Mouse (Mus musculus) lung, embryonic 15.5 days (tissue): ENCODE measurements around the gene Olfr382. TPM values are rescaled to one million over a fixed set of nuclear protein-coding genes. Genes with fewer than 3 reads are reported as not detected.
"Not testable (repeated sequence)": the region's sequence is repeated elsewhere in the genome, so short reads cannot be mapped to it uniquely, and the experiment has no call there.

Source experiments
- ATAC-seq: fragments of 200-750 bp; cut with Nextera tagmentation; 2 replicates; pipeline ENCODE4 v1.8.0; 2017; ENCODE audit warnings: moderate number of reproducible peaks, borderline replicate concordance; ENCODE audit not compliant: low FRiP score, low TSS enrichment; ENCODE audit errors: extremely low read depth
- H3K27ac ChIP-seq: fragments of 300-500 bp; sonication (generic); 2 replicates; pipeline ENCODE4 v1.5.1; 2015; ENCODE audit warnings: moderate library complexity, mild to moderate bottlenecking, inconsistent platforms
- H3K27me3 ChIP-seq: fragments of 300-500 bp; sonication (generic); 2 replicates; pipeline ENCODE4 v1.6.1; 2015; ENCODE audit warnings: inconsistent platforms
- H3K36me3 ChIP-seq: fragments of 300-500 bp; sonication (generic); 2 replicates; pipeline ENCODE4 v1.6.1; 2015; ENCODE audit warnings: inconsistent platforms
- H3K4me1 ChIP-seq: fragments of 300-500 bp; sonication (generic); 2 replicates; pipeline ENCODE4 v1.6.1; 2015; ENCODE audit warnings: inconsistent platforms
- H3K4me2 ChIP-seq: fragments of 300-500 bp; sonication (generic); 2 replicates; pipeline ENCODE4 v1.6.1; 2015; ENCODE audit warnings: inconsistent platforms, mild to moderate bottlenecking, moderate library complexity
- H3K4me3 ChIP-seq: fragments of 300-500 bp; sonication (generic); 2 replicates; pipeline ENCODE4 v1.5.1; 2015; ENCODE audit warnings: mild to moderate bottlenecking, inconsistent platforms
- H3K9ac ChIP-seq: fragments of 300-500 bp; sonication (generic); 2 replicates; pipeline ENCODE4 v1.6.1; 2015; ENCODE audit warnings: inconsistent platforms
- H3K9me3 ChIP-seq: fragments of 300-500 bp; sonication (generic); 2 replicates; pipeline ENCODE4 v1.6.1; 2016; ENCODE audit warnings: inconsistent platforms
- WGBS: fragments of 180-500 bp; shearing (Covaris S2); methylation state at CpG from one replicate; pipeline ENCODE4 v1.1.7; 2015; 5-methylcytosine and 5-hydroxymethylcytosine counted together
- polyA plus RNA-seq: library from polyadenylated mRNA; unstranded; fragments of >200 nt; fragmentation: Nextera tagmentation; extraction: Ambion mirVana; gene quantifications from 2 replicates; pipeline ENCODE4 v1.2.1, GENCODE M21; 2015

The Olfr382 gene
- polyA plus RNA-seq: not detected in 2 replicates

GRCm38 (mm10) chr11:73517097-73517496, at the start of gene Olfr382:
TSS of gene Olfr382 (minus strand) at chr11:73517197.
- no peak for ATAC-seq
- no peaks in the 10 kb centered on the region for H3K36me3 ChIP-seq
- H3K27me3 ChIP-seq: no peaks in the 10 kb centered on the region
- no peaks in the 10 kb centered on the region for H3K9me3 ChIP-seq
- no peak within 1 kb of the TSS for H3K4me3 ChIP-seq
- no peak within 1 kb of the TSS for H3K4me2 ChIP-seq
- H3K27ac ChIP-seq: no peak within 1 kb of the TSS
- H3K4me1 ChIP-seq: no peaks in the 10 kb centered on the region
- H3K9ac ChIP-seq: no peak within 1 kb of the TSS

GRCm38 (mm10) chr11:73528971-73529370, 12.0 kb upstream of the Olfr382 start:
- not testable (repeated sequence) for H3K9me3 ChIP-seq, H3K9ac ChIP-seq, H3K4me1 ChIP-seq, H3K36me3 ChIP-seq, ATAC-seq, H3K4me2 ChIP-seq, H3K27me3 ChIP-seq, H3K27ac ChIP-seq, H3K4me3 ChIP-seq
- 67% methylated on average over 1 of the region's 1 CpGs for WGBS

- no peak for ATAC-seq
- H3K9ac ChIP-seq: no peak within 1 kb of the TSS
Measured at GRCm38 (mm10) chr11:73491503-73491902, 25.5 kb downstream of the Olfr382 start, which contains the start of gene Olfr381. TSS of gene Olfr381 (minus strand) at chr11:73491603.

More at GRCm38 (mm10) chr11:73491503-73491902, 25.5 kb downstream of the Olfr382 start, which contains the start of gene Olfr381:
- Histone ChIP-seq H3K4me3 (no peak within 1 kb of the TSS), H3K27me3 (no peaks in the 10 kb centered on the region), H3K36me3 (no peaks in the 10 kb centered on the region), H3K4me1 (no peaks in the 10 kb centered on the region), H3K9me3 (no peaks in the 10 kb centered on the region), H3K4me2 (no peak within 1 kb of the TSS), H3K27ac (no peak within 1 kb of the TSS)

Other genes starting within 250 kb of the Olfr382 start
- gene Trpv3, start 249.8 kb downstream of the Olfr382 start, polyA plus RNA-seq: 0.03 and 0.10 TPM in 2 replicates
- 1.3 and 1.4 TPM in 2 replicates for gene Aspa, start 187.6 kb downstream of the Olfr382 start, polyA plus RNA-seq
- gene Gm49340, start 187.5 kb downstream of the Olfr382 start, polyA plus RNA-seq: 0.05 TPM in 1 of 2 replicates, not detected in the other
- not detected in 2 replicates for gene Spata22, start 187.5 kb downstream of the Olfr382 start, polyA plus RNA-seq
- gene Olfr20, start 166.4 kb downstream of the Olfr382 start, polyA plus RNA-seq: not detected in 2 replicates
- not detected in 2 replicates for gene Olfr376, start 146.0 kb downstream of the Olfr382 start, polyA plus RNA-seq
- gene Olfr1, start 117.6 kb downstream of the Olfr382 start, polyA plus RNA-seq: not detected in 2 replicates
- not detected in 2 replicates for gene Olfr378, start 88.7 kb downstream of the Olfr382 start, polyA plus RNA-seq
- not detected in 2 replicates for gene Olfr380, start 59.7 kb downstream of the Olfr382 start, polyA plus RNA-seq
- not detected in 2 replicates for gene Olfr381, start 25.6 kb downstream of the Olfr382 start, polyA plus RNA-seq
- not detected in 2 replicates for gene Olfr385, start 75.8 kb upstream of the Olfr382 start, polyA plus RNA-seq
- gene Olfr384, start 81.4 kb upstream of the Olfr382 start, polyA plus RNA-seq: not detected in 2 replicates
- gene Zfp735, start 171.6 kb upstream of the Olfr382 start, polyA plus RNA-seq: not detected in 2 replicates